Mouse (Mus musculus): ENCODE results near the gene Tiam2. TPM values are rescaled to one million over a fixed set of nuclear protein-coding genes. Genes with fewer than 3 reads are reported as not detected.

Tiam2 gene
- polyA plus RNA-seq, 1 experiment, result 0.58 TPM

- H3K27ac ChIP-seq (ENCODE audit: insufficient read depth, low read length), result no peak overlapping the region
- H3K4me3 ChIP-seq (ENCODE audit: extremely low read depth, insufficient read depth, insufficient read length), result no peak overlapping the region
- DNase-seq (ENCODE audit: low read depth in 1 of 2, low spot score in 2 of 2), result no peak
- WGBS, result 23% methylated on average over 5 of the region's 5 CpGs
- H3K4me1 ChIP-seq (ENCODE audit: control insufficient read depth, insufficient read depth, insufficient read length), result no peaks in the 10 kb centered on the region
- no peaks in the 10 kb centered on the region for H3K27me3 ChIP-seq (ENCODE audit: control insufficient read depth, insufficient read depth, low read length)
- H3K36me3 ChIP-seq (ENCODE audit: control insufficient read depth, insufficient read depth, low read length), result no peaks in the 10 kb centered on the region
- TF ChIP-seq CTCF (IDR thresholded peaks at IDR 0.05; ENCODE audit: extremely low read depth, insufficient read depth, insufficient read length, insufficient replicate concordance), result no peak
- TF ChIP-seq POLR2A (IDR thresholded peaks at IDR 0.05; ENCODE audit: low read depth, low read length), result no peak
Measured at GRCm38 (mm10) chr17:3491065-3491464, 164.7 kb downstream of the Tiam2 start.

- no peaks in the 10 kb centered on the region for H3K4me1 ChIP-seq (ENCODE audit: control insufficient read depth, insufficient read depth, insufficient read length)
- 92% methylated on average over 6 of the region's 6 CpGs for WGBS
- no peak overlapping the region for H3K4me3 ChIP-seq (ENCODE audit: extremely low read depth, insufficient read depth, insufficient read length)
- H3K36me3 ChIP-seq (ENCODE audit: control insufficient read depth, insufficient read depth, low read length), result no peaks in the 10 kb centered on the region
- H3K27ac ChIP-seq (ENCODE audit: insufficient read depth, low read length), result no peak overlapping the region
- H3K27me3 ChIP-seq (ENCODE audit: control insufficient read depth, insufficient read depth, low read length), result no peaks in the 10 kb centered on the region
- TF ChIP-seq POLR2A (IDR thresholded peaks at IDR 0.05; ENCODE audit: low read depth, low read length) (no peak), CTCF (IDR thresholded peaks at IDR 0.05; ENCODE audit: extremely low read depth, insufficient read depth, insufficient read length, insufficient replicate concordance) (no peak)
- no peak for DNase-seq (ENCODE audit: low read depth in 1 of 2, low spot score in 2 of 2)
Measured at GRCm38 (mm10) chr17:3491667-3492066, 165.3 kb downstream of the Tiam2 start.

- H3K27ac ChIP-seq (ENCODE audit: insufficient read depth, low read length), result no peak overlapping the region
- H3K4me1 ChIP-seq (ENCODE audit: control insufficient read depth, insufficient read depth, insufficient read length), result no peaks in the 10 kb centered on the region
- no peak overlapping the region for H3K4me3 ChIP-seq (ENCODE audit: extremely low read depth, insufficient read depth, insufficient read length)
- DNase-seq (ENCODE audit: low read depth in 1 of 2, low spot score in 2 of 2), result no peak
- no peaks in the 10 kb centered on the region for H3K36me3 ChIP-seq (ENCODE audit: control insufficient read depth, insufficient read depth, low read length)
- WGBS, result 85% methylated on average over 2 of the region's 2 CpGs
- no peaks in the 10 kb centered on the region for H3K27me3 ChIP-seq (ENCODE audit: control insufficient read depth, insufficient read depth, low read length)
- TF ChIP-seq CTCF (IDR thresholded peaks at IDR 0.05; ENCODE audit: extremely low read depth, insufficient read depth, insufficient read length, insufficient replicate concordance) (no peak), POLR2A (IDR thresholded peaks at IDR 0.05; ENCODE audit: low read depth, low read length) (no peak)
Measured at GRCm38 (mm10) chr17:3495576-3495975, 169.2 kb downstream of the Tiam2 start.

- Histone ChIP-seq H3K36me3 (ENCODE audit: control insufficient read depth, insufficient read depth, low read length) (no peaks in the 10 kb centered on the region), H3K4me1 (ENCODE audit: control insufficient read depth, insufficient read depth, insufficient read length) (no peaks in the 10 kb centered on the region), H3K27me3 (ENCODE audit: control insufficient read depth, insufficient read depth, low read length) (no peaks in the 10 kb centered on the region), H3K27ac (ENCODE audit: insufficient read depth, low read length) (no peak overlapping the region), H3K4me3 (ENCODE audit: extremely low read depth, insufficient read depth, insufficient read length) (no peak overlapping the region)
- TF ChIP-seq CTCF (IDR thresholded peaks at IDR 0.05; ENCODE audit: extremely low read depth, insufficient read depth, insufficient read length, insufficient replicate concordance) (no peak), POLR2A (IDR thresholded peaks at IDR 0.05; ENCODE audit: low read depth, low read length) (no peak)
- 97% methylated on average over 3 of the region's 3 CpGs for WGBS
- no peak for DNase-seq (ENCODE audit: low read depth in 1 of 2, low spot score in 2 of 2)
Measured at GRCm38 (mm10) chr17:3496080-3496479, 169.7 kb downstream of the Tiam2 start.

GRCm38 (mm10) chr17:3498086-3498485 is 171.7 kb downstream of the Tiam2 start:
- H3K4me1 ChIP-seq (ENCODE audit: control insufficient read depth, insufficient read depth, insufficient read length), result no peaks in the 10 kb centered on the region
- no peak overlapping the region for H3K27ac ChIP-seq (ENCODE audit: insufficient read depth, low read length)
- DNase-seq (ENCODE audit: low read depth in 1 of 2, low spot score in 2 of 2), result no peak
- TF ChIP-seq POLR2A (IDR thresholded peaks at IDR 0.05; ENCODE audit: low read depth, low read length) (no peak), CTCF (IDR thresholded peaks at IDR 0.05; ENCODE audit: extremely low read depth, insufficient read depth, insufficient read length, insufficient replicate concordance) (peak; percentile 20; the same call in 1 of the 2 replicates)
- H3K27me3 ChIP-seq (ENCODE audit: control insufficient read depth, insufficient read depth, low read length), result no peaks in the 10 kb centered on the region
- H3K36me3 ChIP-seq (ENCODE audit: control insufficient read depth, insufficient read depth, low read length), result no peaks in the 10 kb centered on the region
- 45% methylated on average over 3 of the region's 3 CpGs for WGBS
- H3K4me3 ChIP-seq (ENCODE audit: extremely low read depth, insufficient read depth, insufficient read length), result no peak overlapping the region

GRCm38 (mm10) chr17:3498580-3498979 is 172.2 kb downstream of the Tiam2 start:
- DNase-seq (ENCODE audit: low read depth in 1 of 2, low spot score in 2 of 2), result no peak
- TF ChIP-seq POLR2A (IDR thresholded peaks at IDR 0.05; ENCODE audit: low read depth, low read length), result no peak
- no peak for TF ChIP-seq CTCF (IDR thresholded peaks at IDR 0.05; ENCODE audit: extremely low read depth, insufficient read depth, insufficient read length, insufficient replicate concordance)
- Histone ChIP-seq H3K27ac (ENCODE audit: insufficient read depth, low read length) (no peak overlapping the region), H3K4me1 (ENCODE audit: control insufficient read depth, insufficient read depth, insufficient read length) (no peaks in the 10 kb centered on the region), H3K36me3 (ENCODE audit: control insufficient read depth, insufficient read depth, low read length) (no peaks in the 10 kb centered on the region), H3K27me3 (ENCODE audit: control insufficient read depth, insufficient read depth, low read length) (no peaks in the 10 kb centered on the region), H3K4me3 (ENCODE audit: extremely low read depth, insufficient read depth, insufficient read length) (no peak overlapping the region)
- WGBS, result 91% methylated on average over 3 of the region's 3 CpGs

- no peak for DNase-seq (ENCODE audit: low read depth in 1 of 2, low spot score in 2 of 2)
- Histone ChIP-seq H3K4me1 (ENCODE audit: control insufficient read depth, insufficient read depth, insufficient read length) (no peaks in the 10 kb centered on the region), H3K27ac (ENCODE audit: insufficient read depth, low read length) (no peak overlapping the region), H3K27me3 (ENCODE audit: control insufficient read depth, insufficient read depth, low read length) (no peaks in the 10 kb centered on the region), H3K4me3 (ENCODE audit: extremely low read depth, insufficient read depth, insufficient read length) (no peak overlapping the region), H3K36me3 (ENCODE audit: control insufficient read depth, insufficient read depth, low read length) (no peaks in the 10 kb centered on the region)
- TF ChIP-seq POLR2A (IDR thresholded peaks at IDR 0.05; ENCODE audit: low read depth, low read length), result no peak
- TF ChIP-seq CTCF (IDR thresholded peaks at IDR 0.05; ENCODE audit: extremely low read depth, insufficient read depth, insufficient read length, insufficient replicate concordance), result no peak
- whole genome bisulfite sequencing, result 89% methylated on average over 8 of the region's 8 CpGs
Measured at GRCm38 (mm10) chr17:3499468-3499867, 173.1 kb downstream of the Tiam2 start.
